Mouse (Mus musculus): ENCODE measurements at regions not wholly inside any gene's neighbourhood (a gene's known extent, or its start where the extent isn't known, plus 50 kb on each side); places are given as distances from the start of the nearest gene placed in this dataset.

DNA sequence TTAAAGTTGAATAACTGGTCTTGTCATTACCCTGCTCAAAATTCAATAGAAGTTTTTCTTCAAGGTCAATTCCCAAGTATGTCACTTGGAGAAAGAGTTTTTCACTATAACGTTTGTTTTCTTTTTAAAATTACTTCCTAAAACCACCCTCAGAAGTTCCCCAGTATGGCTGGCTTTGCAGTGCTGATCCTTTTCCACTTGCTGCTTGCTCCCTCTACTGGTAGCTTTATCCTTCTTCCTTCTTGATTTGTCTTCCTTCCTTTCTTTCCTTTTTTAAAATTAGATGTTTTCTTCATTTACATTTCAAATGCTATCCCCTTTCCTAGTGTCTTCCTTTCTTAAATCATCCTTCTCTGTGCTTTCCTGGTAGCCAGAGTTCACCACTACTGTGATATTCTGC lies 73.6 kb downstream of the Rtl3 start:
- peak; percentile 39 for DNase-seq (ENCODE audit: low read depth)
